Mouse (Mus musculus): Measurements from ENCODE around the gene Gnb2.

Gene Gnb2

GRCm38 (mm10) chr5:137541768-137542540 lies 8.6 kb upstream of the Gnb2 start:
- ATAC-seq (ENCODE audit: insufficient number of reproducible peaks, low FRiP score, low TSS enrichment): peak; percentile 66; the same call in 1 of the 2 replicates

GRCm38 (mm10) chr5:137540991-137541390 lies 7.7 kb upstream of the Gnb2 start:
- ATAC-seq (ENCODE audit: insufficient number of reproducible peaks, low FRiP score, low TSS enrichment): no peak

GRCm38 (mm10) chr5:137539291-137539801 lies 6.0 kb upstream of the Gnb2 start:
- peak; percentile 51; the same call in 1 of the 2 replicates for ATAC-seq (ENCODE audit: insufficient number of reproducible peaks, low FRiP score, low TSS enrichment)

- no peak for ATAC-seq (ENCODE audit: insufficient number of reproducible peaks, low FRiP score, low TSS enrichment)
Measured at GRCm38 (mm10) chr5:137537461-137537860, 4.2 kb upstream of the Gnb2 start.

- no peak for ATAC-seq (ENCODE audit: insufficient number of reproducible peaks, low FRiP score, low TSS enrichment)
Measured at GRCm38 (mm10) chr5:137535318-137535717, 2.0 kb upstream of the Gnb2 start.

GRCm38 (mm10) chr5:137534762-137535161 lies 1.5 kb upstream of the Gnb2 start:
- ATAC-seq (ENCODE audit: insufficient number of reproducible peaks, low FRiP score, low TSS enrichment): no peak

GRCm38 (mm10) chr5:137532808-137533116 lies 548 bp downstream of the Gnb2 start:
- ATAC-seq (ENCODE audit: insufficient number of reproducible peaks, low FRiP score, low TSS enrichment): peak; percentile 16; the same call in 1 of the 2 replicates

- ATAC-seq (ENCODE audit: insufficient number of reproducible peaks, low FRiP score, low TSS enrichment): no peak
Measured at GRCm38 (mm10) chr5:137532131-137532807, 1.0 kb downstream of the Gnb2 start.

- ATAC-seq (ENCODE audit: insufficient number of reproducible peaks, low FRiP score, low TSS enrichment): no peak
Measured at GRCm38 (mm10) chr5:137531414-137532130, 1.7 kb downstream of the Gnb2 start.

- no peak for ATAC-seq (ENCODE audit: insufficient number of reproducible peaks, low FRiP score, low TSS enrichment)
Measured at GRCm38 (mm10) chr5:137530588-137531413, 2.5 kb downstream of the Gnb2 start.

- ATAC-seq (ENCODE audit: insufficient number of reproducible peaks, low FRiP score, low TSS enrichment): no peak
Measured at GRCm38 (mm10) chr5:137530075-137530474, 3.2 kb downstream of the Gnb2 start.

- no peak for ATAC-seq (ENCODE audit: insufficient number of reproducible peaks, low FRiP score, low TSS enrichment)
Measured at GRCm38 (mm10) chr5:137529221-137529995, 3.9 kb downstream of the Gnb2 start.

GRCm38 (mm10) chr5:137528247-137528968 lies 4.9 kb downstream of the Gnb2 start:
- no peak for ATAC-seq (ENCODE audit: insufficient number of reproducible peaks, low FRiP score, low TSS enrichment)

- ATAC-seq (ENCODE audit: insufficient number of reproducible peaks, low FRiP score, low TSS enrichment): no peak
Measured at GRCm38 (mm10) chr5:137527413-137527812, 5.9 kb downstream of the Gnb2 start.

GRCm38 (mm10) chr5:137526192-137526936 lies 6.9 kb downstream of the Gnb2 start:
- ATAC-seq (ENCODE audit: insufficient number of reproducible peaks, low FRiP score, low TSS enrichment): no peak

GRCm38 (mm10) chr5:137525511-137525910 lies 7.8 kb downstream of the Gnb2 start:
- ATAC-seq (ENCODE audit: insufficient number of reproducible peaks, low FRiP score, low TSS enrichment): no peak

- ATAC-seq (ENCODE audit: insufficient number of reproducible peaks, low FRiP score, low TSS enrichment): no peak
Measured at GRCm38 (mm10) chr5:137524671-137525070, 8.6 kb downstream of the Gnb2 start.

GRCm38 (mm10) chr5:137524251-137524515 lies 9.1 kb downstream of the Gnb2 start:
- no peak for ATAC-seq (ENCODE audit: insufficient number of reproducible peaks, low FRiP score, low TSS enrichment)
